18 mouse cellular contexts compared by ENCODE assay signal in genomic region chr2:59289411-59289810, GRCm38 (mm10).
"Had no signal": no experiment of that assay in that cellular context is flagged by ENCODE, and none has a peak within 500 bp of the region (broad histone marks: within the 10 kb centered on the region; RNA-seq: fewer than 3 reads in every experiment).

No protein-coding gene starts in this region.

- H3K9me3 ChIP-seq: liver, embryonic 15.5 days; lung, embryonic 15.5 days; megakaryocyte, embryonic 14.5 days; midbrain, embryonic 12.5 days; neural tube, embryonic 12.5 days; stomach, embryonic 15.5 days had no signal

- H3K9ac ChIP-seq: liver, embryonic 15.5 days; liver, postnatal 0 days; lung, embryonic 15.5 days; midbrain, embryonic 12.5 days; neural tube, embryonic 12.5 days; stomach, embryonic 15.5 days had no signal

- ATAC-seq: liver, postnatal 0 days; lung, postnatal 0 days had no signal

- H3K4me3 ChIP-seq: liver, embryonic 15.5 days; lung, embryonic 15.5 days; megakaryocyte, embryonic 14.5 days; midbrain, embryonic 12.5 days; neural tube, embryonic 12.5 days; stomach, embryonic 15.5 days had no signal

- H3K36me3 ChIP-seq: liver, embryonic 15.5 days; lung, embryonic 15.5 days; midbrain, embryonic 12.5 days; neural tube, embryonic 12.5 days; stomach, embryonic 15.5 days had no signal

- H3K27me3 ChIP-seq: liver, embryonic 15.5 days; lung, embryonic 15.5 days; megakaryocyte, embryonic 14.5 days; midbrain, embryonic 12.5 days; neural tube, embryonic 12.5 days; stomach, embryonic 15.5 days had no signal

- H3K4me2 ChIP-seq: liver, embryonic 15.5 days; lung, embryonic 15.5 days; midbrain, embryonic 12.5 days; neural tube, embryonic 12.5 days; stomach, embryonic 15.5 days had no signal

- H3K27ac ChIP-seq: liver, embryonic 15.5 days; lung, embryonic 15.5 days; macrophage; midbrain, embryonic 12.5 days; neural tube, embryonic 12.5 days; stomach, embryonic 15.5 days; stomach, postnatal 0 days had no signal

- DNase-seq: liver, postnatal 0 days; lung, adult 2 months; lung, postnatal 14 days; lung, postnatal 36 days; midbrain, embryonic 14.5 days; right cerebral cortex, postnatal 14 days; thymus, adult 18-20 months; thymus, postnatal 14 days; thymus, postnatal 36 days had no signal

- H3K4me1 ChIP-seq: liver, embryonic 15.5 days; stomach, embryonic 15.5 days had no signal
